Mouse (Mus musculus) heart, embryonic 15.5 days (tissue): Measurements from ENCODE around the gene Adamtsl4. TPM values are rescaled to one million over a fixed set of nuclear protein-coding genes. Genes with fewer than 3 reads are reported as not detected.

ENCODE experiments used
- ATAC-seq: fragments of 200-750 bp; cut with Nextera tagmentation; replicated peaks from 2 replicates; pipeline ENCODE4 v1.8.0; 2017; ENCODE audit warnings: low read depth, moderate TSS enrichment; ENCODE audit not compliant: insufficient number of reproducible peaks, insufficient read depth, low FRiP score
- H3K27ac ChIP-seq: fragments of 300-500 bp; sonication (generic); 2 replicates; pipeline ENCODE4 v1.5.1; 2015; ENCODE audit warnings: mild to moderate bottlenecking, inconsistent platforms
- H3K27me3 ChIP-seq: fragments of 300-500 bp; sonication (generic); 2 replicates; pipeline ENCODE4 v1.6.1; 2015; ENCODE audit warnings: inconsistent platforms
- H3K36me3 ChIP-seq: fragments of 300-500 bp; sonication (generic); 2 replicates; pipeline ENCODE4 v1.6.1; 2015; ENCODE audit warnings: mild to moderate bottlenecking, inconsistent platforms
- H3K4me1 ChIP-seq: fragments of 300-500 bp; sonication (generic); replicated peaks from 2 replicates; pipeline ENCODE4 v1.6.1; 2015; ENCODE audit warnings: inconsistent platforms
- H3K4me2 ChIP-seq: fragments of 300-500 bp; sonication (generic); 2 replicates; pipeline ENCODE4 v1.6.1; 2015; ENCODE audit warnings: inconsistent platforms, mild to moderate bottlenecking, moderate library complexity
- H3K4me3 ChIP-seq: fragments of 300-500 bp; sonication (generic); 2 replicates; pipeline ENCODE4 v1.5.1; 2015; ENCODE audit warnings: mild to moderate bottlenecking, inconsistent platforms
- H3K9ac ChIP-seq: fragments of 300-500 bp; sonication (generic); 2 replicates; pipeline ENCODE4 v1.6.1; 2015; ENCODE audit warnings: mild to moderate bottlenecking, inconsistent platforms
- H3K9me3 ChIP-seq: fragments of 300-500 bp; sonication (generic); replicated peaks from 2 replicates; pipeline ENCODE4 v1.6.1; 2016; ENCODE audit warnings: inconsistent platforms
- WGBS: fragments of 180-500 bp; shearing (Covaris S2); methylation state at CpG from one replicate; pipeline ENCODE4 v1.1.7; 2015; ENCODE audit warnings: mixed read lengths; 5-methylcytosine and 5-hydroxymethylcytosine counted together
- microRNA-seq: library from miRNA; unstranded; fragments of <30 nt; microRNA quantifications from one replicate; pipeline ENCODE4, GENCODE M21; 2016
- polyA plus RNA-seq: library from polyadenylated mRNA; unstranded; fragments of >200 nt; fragmentation: Nextera tagmentation; extraction: Ambion mirVana; gene quantifications from 2 replicates; pipeline ENCODE4 v1.2.1, GENCODE M21; 2015

The Adamtsl4 gene
- polyA plus RNA-seq, 1 experiment from 2014 or later, result 6.9 TPM

DNA sequence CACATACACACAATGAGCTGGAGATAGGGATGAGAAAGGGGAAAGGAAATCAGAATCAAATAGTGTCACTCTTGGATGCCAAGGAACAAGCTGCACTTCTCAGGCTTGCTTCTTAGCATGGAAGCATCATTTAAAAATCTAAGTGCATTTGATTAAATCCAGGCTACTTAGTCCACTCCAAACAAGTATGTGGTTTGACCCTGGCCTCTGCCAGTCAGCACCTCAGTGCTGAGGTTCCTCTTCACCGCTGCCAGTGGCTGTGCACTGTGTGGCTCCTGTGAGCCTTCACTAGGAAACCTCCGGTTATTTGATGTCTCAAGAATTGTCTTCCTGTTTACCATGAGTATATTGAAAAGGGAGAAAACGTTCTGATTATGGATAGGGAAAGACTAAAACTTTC is 56.9 kb downstream of the Adamtsl4 start:
- no peaks in the 10 kb centered on the region for H3K9me3 ChIP-seq
- no peak for ATAC-seq
- peaks cover 13% of the 10 kb centered on the region for H3K4me1 ChIP-seq
- no peaks in the 10 kb centered on the region for H3K27me3 ChIP-seq
- H3K9ac ChIP-seq, result no peak overlapping the region
- WGBS, result 53% methylated on average over 3 of the region's 3 CpGs
- H3K4me2 ChIP-seq, result no peak overlapping the region
- H3K27ac ChIP-seq, result no peak overlapping the region
- no peak overlapping the region for H3K4me3 ChIP-seq
- peaks cover 79% of the 10 kb centered on the region for H3K36me3 ChIP-seq

- Histone ChIP-seq H3K4me3 (no peak overlapping the region), H3K36me3 (peaks cover 73% of the 10 kb centered on the region)
- no peak for ATAC-seq
Measured at GRCm38 (mm10) chr3:95629755-95630154, 58.0 kb downstream of the Adamtsl4 start.

GRCm38 (mm10) chr3:95627763-95628162 is 60.0 kb downstream of the Adamtsl4 start:
- H3K4me2 ChIP-seq, result no peak overlapping the region
- H3K9ac ChIP-seq, result no peak overlapping the region
- H3K36me3 ChIP-seq, result peaks cover 60% of the 10 kb centered on the region
- H3K4me3 ChIP-seq, result no peak overlapping the region
- no peaks in the 10 kb centered on the region for H3K9me3 ChIP-seq
- H3K4me1 ChIP-seq, result peaks cover 15% of the 10 kb centered on the region
- ATAC-seq, result no peak
- WGBS, result 80% methylated on average over 5 of the region's 5 CpGs
- no peak overlapping the region for H3K27ac ChIP-seq
- no peaks in the 10 kb centered on the region for H3K27me3 ChIP-seq

More at GRCm38 (mm10) chr3:95629755-95630154, 58.0 kb downstream of the Adamtsl4 start:
- no peak overlapping the region for H3K9ac ChIP-seq
- H3K27me3 ChIP-seq, result no peaks in the 10 kb centered on the region
- H3K4me2 ChIP-seq, result no peak overlapping the region
- peaks cover 14% of the 10 kb centered on the region for H3K4me1 ChIP-seq
- 77% methylated on average over 4 of the region's 4 CpGs for WGBS
- H3K27ac ChIP-seq, result no peak overlapping the region
- H3K9me3 ChIP-seq, result no peaks in the 10 kb centered on the region

Small RNA genes within 50 kb of the gene (microRNA-seq; reads per million reads assigned to microRNA genes)
- gene Mir7014, result not detected

Other genes with a start within 250 kb of the Adamtsl4 start
- gene Ctsk, start 188.7 kb downstream of the Adamtsl4 start, polyA plus RNA-seq, result 15.9 and 18.1 TPM in 2 replicates
- gene Ctss, start 161.1 kb downstream of the Adamtsl4 start, polyA plus RNA-seq, result 17.3 and 31.6 TPM in 2 replicates
- not detected in 2 replicates for gene Hormad1, start 128.2 kb downstream of the Adamtsl4 start, polyA plus RNA-seq
- 23.1 and 26.5 TPM in 2 replicates for gene Golph3l, start 99.0 kb downstream of the Adamtsl4 start, polyA plus RNA-seq
- gene Ensa, start 62.9 kb downstream of the Adamtsl4 start, polyA plus RNA-seq, result 45.8 and 53.7 TPM in 2 replicates
- gene Mcl1, start 29.1 kb downstream of the Adamtsl4 start, polyA plus RNA-seq, result 38.4 and 45.4 TPM in 2 replicates
- gene Ecm1, start 51.7 kb upstream of the Adamtsl4 start, polyA plus RNA-seq, result 56.3 and 60.6 TPM in 2 replicates
- gene Tars2, start 72.3 kb upstream of the Adamtsl4 start, polyA plus RNA-seq, result 31.3 and 42.4 TPM in 2 replicates
- gene Rprd2, start 130.9 kb upstream of the Adamtsl4 start, polyA plus RNA-seq, result 17.6 and 19.6 TPM in 2 replicates
- 27.5 and 31.0 TPM in 2 replicates for gene Prpf3, start 168.0 kb upstream of the Adamtsl4 start, polyA plus RNA-seq
- gene Mrps21, start 183.6 kb upstream of the Adamtsl4 start, polyA plus RNA-seq, result 323 and 434 TPM in 2 replicates
- 3.6 and 4.7 TPM in 2 replicates for gene Ciart, start 194.3 kb upstream of the Adamtsl4 start, polyA plus RNA-seq
- 38.4 and 43.5 TPM in 2 replicates for gene BC028528, start 204.1 kb upstream of the Adamtsl4 start, polyA plus RNA-seq
- gene Aph1a, start 206.1 kb upstream of the Adamtsl4 start, polyA plus RNA-seq, result 33.3 and 35.8 TPM in 2 replicates
- 46.9 and 55.7 TPM in 2 replicates for gene Car14, start 216.8 kb upstream of the Adamtsl4 start, polyA plus RNA-seq
- 183 and 187 TPM in 2 replicates for gene Anp32e, start 241.3 kb upstream of the Adamtsl4 start, polyA plus RNA-seq